Mouse (Mus musculus): Measurements from ENCODE around the gene Wdr64. TPM values are rescaled to one million over a fixed set of nuclear protein-coding genes. Genes with fewer than 3 reads are reported as not detected.
A peak's percentile ranks its signal among the peaks of the same experiment; 100 is the strongest.

The Wdr64 gene
- 0.12 TPM in 1 of 2 replicates, not detected in the other for polyA plus RNA-seq (2014; fragmentation: Nextera tagmentation; extraction: Ambion mirVana)

- Histone ChIP-seq H3K27me3 (ENCODE audit: control insufficient read depth, insufficient read depth, low read length) (no peaks in the 10 kb centered on the region), H3K27ac (ENCODE audit: low read depth, low read length) (no peak within 1 kb of the TSS), H3K9me3 (ENCODE audit: control insufficient read depth, low read length) (no peaks in the 10 kb centered on the region), H3K9ac (ENCODE audit: low read depth, low read length) (no peak within 1 kb of the TSS), H3K4me3 (ENCODE audit: low read depth, low read length) (no peak within 1 kb of the TSS), H3K4me1 (replicated peaks; ENCODE audit: control insufficient read depth, insufficient read depth, low read length) (no peaks in the 10 kb centered on the region), H3K4me2 (replicated peaks; ENCODE audit: low read depth, low read length) (no peak within 1 kb of the TSS), H3K36me3 (ENCODE audit: control insufficient read depth, insufficient read depth, low read length) (no peaks in the 10 kb centered on the region)
- ATAC-seq (ENCODE audit: low FRiP score) (no peak), DNase-seq (ENCODE audit: low spot score) (no peak)
- 73% methylated on average over 1 of the region's 1 CpGs for WGBS
Observed at GRCm38 (mm10) chr1:175698293-175698692, at the start of gene Wdr64. Wdr64 (plus strand) TSS chr1:175698593.

GRCm38 (mm10) chr1:175648615-175649014, 49.8 kb upstream of the Wdr64 start:
- H3K4me2 ChIP-seq (replicated peaks; ENCODE audit: low read depth, low read length) = no peak overlapping the region
- no peak overlapping the region for H3K9ac ChIP-seq (ENCODE audit: low read depth, low read length)
- WGBS = 93% methylated on average over 4 of the region's 4 CpGs
- H3K36me3 ChIP-seq (ENCODE audit: control insufficient read depth, insufficient read depth, low read length) = no peaks in the 10 kb centered on the region
- H3K27ac ChIP-seq (ENCODE audit: low read depth, low read length) = no peak overlapping the region
- H3K4me1 ChIP-seq (replicated peaks; ENCODE audit: control insufficient read depth, insufficient read depth, low read length) = no peaks in the 10 kb centered on the region
- no peak overlapping the region for H3K4me3 ChIP-seq (ENCODE audit: low read depth, low read length)
- ATAC-seq (ENCODE audit: low FRiP score) (no peak), DNase-seq (ENCODE audit: low spot score) (no peak)
- H3K9me3 ChIP-seq (ENCODE audit: control insufficient read depth, low read length) = no peaks in the 10 kb centered on the region
- no peaks in the 10 kb centered on the region for H3K27me3 ChIP-seq (ENCODE audit: control insufficient read depth, insufficient read depth, low read length)

- Histone ChIP-seq H3K27ac (ENCODE audit: low read depth, low read length) (no peak overlapping the region), H3K9me3 (ENCODE audit: control insufficient read depth, low read length) (no peaks in the 10 kb centered on the region), H3K36me3 (ENCODE audit: control insufficient read depth, insufficient read depth, low read length) (no peaks in the 10 kb centered on the region), H3K27me3 (ENCODE audit: control insufficient read depth, insufficient read depth, low read length) (no peaks in the 10 kb centered on the region), H3K9ac (ENCODE audit: low read depth, low read length) (no peak overlapping the region), H3K4me3 (ENCODE audit: low read depth, low read length) (no peak overlapping the region), H3K4me2 (replicated peaks; ENCODE audit: low read depth, low read length) (no peak overlapping the region), H3K4me1 (replicated peaks; ENCODE audit: control insufficient read depth, insufficient read depth, low read length) (no peaks in the 10 kb centered on the region)
- ATAC-seq (ENCODE audit: low FRiP score) = no peak
- 96% methylated on average over 4 of the region's 4 CpGs for WGBS
- DNase-seq (ENCODE audit: low spot score) = no peak
Observed at GRCm38 (mm10) chr1:175659900-175660299, 38.5 kb upstream of the Wdr64 start.

- DNase-seq (ENCODE audit: low spot score) = peak; percentile 36
- WGBS = 74% methylated on average over 5 of the region's 5 CpGs
- no peak overlapping the region for H3K4me3 ChIP-seq (ENCODE audit: low read depth, low read length)
- no peak overlapping the region for H3K27ac ChIP-seq (ENCODE audit: low read depth, low read length)
- H3K9ac ChIP-seq (ENCODE audit: low read depth, low read length) = no peak overlapping the region
- H3K4me2 ChIP-seq (replicated peaks; ENCODE audit: low read depth, low read length) = no peak overlapping the region
- H3K4me1 ChIP-seq (replicated peaks; ENCODE audit: control insufficient read depth, insufficient read depth, low read length) = no peaks in the 10 kb centered on the region
- no peaks in the 10 kb centered on the region for H3K9me3 ChIP-seq (ENCODE audit: control insufficient read depth, low read length)
- no peaks in the 10 kb centered on the region for H3K27me3 ChIP-seq (ENCODE audit: control insufficient read depth, insufficient read depth, low read length)
- H3K36me3 ChIP-seq (ENCODE audit: control insufficient read depth, insufficient read depth, low read length) = no peaks in the 10 kb centered on the region
- ATAC-seq (ENCODE audit: low FRiP score) = peak; percentile 61; the same call in 1 of the 2 replicates
Observed at GRCm38 (mm10) chr1:175668666-175669405, 29.6 kb upstream of the Wdr64 start.

- Histone ChIP-seq H3K4me2 (replicated peaks; ENCODE audit: low read depth, low read length) (no peak overlapping the region), H3K9ac (ENCODE audit: low read depth, low read length) (no peak overlapping the region), H3K27me3 (ENCODE audit: control insufficient read depth, insufficient read depth, low read length) (no peaks in the 10 kb centered on the region), H3K36me3 (ENCODE audit: control insufficient read depth, insufficient read depth, low read length) (no peaks in the 10 kb centered on the region), H3K9me3 (ENCODE audit: control insufficient read depth, low read length) (no peaks in the 10 kb centered on the region), H3K4me1 (replicated peaks; ENCODE audit: control insufficient read depth, insufficient read depth, low read length) (no peaks in the 10 kb centered on the region), H3K27ac (ENCODE audit: low read depth, low read length) (no peak overlapping the region), H3K4me3 (ENCODE audit: low read depth, low read length) (no peak overlapping the region)
- no peak for ATAC-seq (ENCODE audit: low FRiP score)
- 85% methylated on average over 3 of the region's 3 CpGs for WGBS
- DNase-seq (ENCODE audit: low spot score) = no peak
Observed at GRCm38 (mm10) chr1:175669456-175669855, 28.9 kb upstream of the Wdr64 start.

DNA sequence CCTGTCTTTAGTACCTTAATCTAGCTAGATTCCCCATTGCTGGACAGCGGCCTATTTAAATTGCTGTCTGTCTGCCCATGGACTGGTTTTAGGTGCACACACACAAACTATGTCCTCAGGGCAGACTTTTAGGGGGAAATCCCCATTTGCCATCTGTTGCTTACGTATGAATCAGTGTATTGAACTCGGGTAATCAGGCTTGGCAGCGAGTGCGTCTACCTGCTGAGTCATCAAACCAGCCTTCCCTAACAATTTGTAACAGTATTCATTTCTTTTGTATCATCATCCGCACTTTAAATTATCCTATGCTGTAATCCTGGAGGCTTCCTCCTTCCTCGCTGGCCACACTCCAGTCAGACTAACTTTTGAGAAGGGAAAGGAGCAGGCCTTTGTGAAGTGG, 28.4 kb upstream of the Wdr64 start:
- 76% methylated on average over 7 of the region's 7 CpGs for WGBS
- ATAC-seq (ENCODE audit: low FRiP score) = no peak
- no peak overlapping the region for H3K4me3 ChIP-seq (ENCODE audit: low read depth, low read length)
- H3K27me3 ChIP-seq (ENCODE audit: control insufficient read depth, insufficient read depth, low read length) = no peaks in the 10 kb centered on the region
- H3K36me3 ChIP-seq (ENCODE audit: control insufficient read depth, insufficient read depth, low read length) = no peaks in the 10 kb centered on the region
- no peak overlapping the region for H3K4me2 ChIP-seq (replicated peaks; ENCODE audit: low read depth, low read length)
- H3K4me1 ChIP-seq (replicated peaks; ENCODE audit: control insufficient read depth, insufficient read depth, low read length) = no peaks in the 10 kb centered on the region
- no peaks in the 10 kb centered on the region for H3K9me3 ChIP-seq (ENCODE audit: control insufficient read depth, low read length)
- no peak for DNase-seq (ENCODE audit: low spot score)
- H3K9ac ChIP-seq (ENCODE audit: low read depth, low read length) = no peak overlapping the region
- no peak overlapping the region for H3K27ac ChIP-seq (ENCODE audit: low read depth, low read length)

GRCm38 (mm10) chr1:175671626-175672025, 26.8 kb upstream of the Wdr64 start:
- H3K9ac ChIP-seq (ENCODE audit: low read depth, low read length) = no peak overlapping the region
- WGBS = 40% methylated on average over 1 of the region's 1 CpGs
- no peaks in the 10 kb centered on the region for H3K36me3 ChIP-seq (ENCODE audit: control insufficient read depth, insufficient read depth, low read length)
- no peaks in the 10 kb centered on the region for H3K9me3 ChIP-seq (ENCODE audit: control insufficient read depth, low read length)
- no peak overlapping the region for H3K4me2 ChIP-seq (replicated peaks; ENCODE audit: low read depth, low read length)
- no peaks in the 10 kb centered on the region for H3K27me3 ChIP-seq (ENCODE audit: control insufficient read depth, insufficient read depth, low read length)
- no peaks in the 10 kb centered on the region for H3K4me1 ChIP-seq (replicated peaks; ENCODE audit: control insufficient read depth, insufficient read depth, low read length)
- no peak overlapping the region for H3K27ac ChIP-seq (ENCODE audit: low read depth, low read length)
- ATAC-seq (ENCODE audit: low FRiP score) = no peak
- no peak for DNase-seq (ENCODE audit: low spot score)
- H3K4me3 ChIP-seq (ENCODE audit: low read depth, low read length) = no peak overlapping the region

- 88% methylated on average over 7 of the region's 7 CpGs for WGBS
- ATAC-seq (ENCODE audit: low FRiP score) (no peak), DNase-seq (ENCODE audit: low spot score) (no peak)
- no peaks in the 10 kb centered on the region for H3K4me1 ChIP-seq (replicated peaks; ENCODE audit: control insufficient read depth, insufficient read depth, low read length)
- no peak overlapping the region for H3K4me3 ChIP-seq (ENCODE audit: low read depth, low read length)
- no peaks in the 10 kb centered on the region for H3K36me3 ChIP-seq (ENCODE audit: control insufficient read depth, insufficient read depth, low read length)
- H3K9me3 ChIP-seq (ENCODE audit: control insufficient read depth, low read length) = no peaks in the 10 kb centered on the region
- no peaks in the 10 kb centered on the region for H3K27me3 ChIP-seq (ENCODE audit: control insufficient read depth, insufficient read depth, low read length)
- no peak overlapping the region for H3K4me2 ChIP-seq (replicated peaks; ENCODE audit: low read depth, low read length)
- no peak overlapping the region for H3K27ac ChIP-seq (ENCODE audit: low read depth, low read length)
- no peak overlapping the region for H3K9ac ChIP-seq (ENCODE audit: low read depth, low read length)
Observed at GRCm38 (mm10) chr1:175673563-175674325, 24.6 kb upstream of the Wdr64 start.

GRCm38 (mm10) chr1:175675116-175675515, 23.3 kb upstream of the Wdr64 start:
- DNase-seq (ENCODE audit: low spot score) = no peak
- no peaks in the 10 kb centered on the region for H3K36me3 ChIP-seq (ENCODE audit: control insufficient read depth, insufficient read depth, low read length)
- no peak overlapping the region for H3K9ac ChIP-seq (ENCODE audit: low read depth, low read length)
- H3K4me2 ChIP-seq (replicated peaks; ENCODE audit: low read depth, low read length) = no peak overlapping the region
- H3K27me3 ChIP-seq (ENCODE audit: control insufficient read depth, insufficient read depth, low read length) = no peaks in the 10 kb centered on the region
- H3K27ac ChIP-seq (ENCODE audit: low read depth, low read length) = no peak overlapping the region
- no peaks in the 10 kb centered on the region for H3K9me3 ChIP-seq (ENCODE audit: control insufficient read depth, low read length)
- no peak for ATAC-seq (ENCODE audit: low FRiP score)
- WGBS = 88% methylated on average over 6 of the region's 6 CpGs
- H3K4me1 ChIP-seq (replicated peaks; ENCODE audit: control insufficient read depth, insufficient read depth, low read length) = no peaks in the 10 kb centered on the region
- H3K4me3 ChIP-seq (ENCODE audit: low read depth, low read length) = no peak overlapping the region

Measured in hindbrain, embryonic 11.5 days (tissue).